Mouse (Mus musculus) spleen, adult 2 months (tissue): ENCODE measurements around the gene Lrrc8d.

Experiments
- CTCF ChIP-seq: fragments of 200-500 bp; IDR thresholded peaks from 2 replicates; pipeline ENCODE4 v1.5.1; 2011; ENCODE audit warnings: mild to moderate bottlenecking, inconsistent platforms; ENCODE audit not compliant: insufficient read depth, insufficient read length, insufficient replicate concordance; ENCODE audit errors: extremely low read depth
- POLR2A ChIP-seq: fragments of 200-500 bp; IDR thresholded peaks from 2 replicates; pipeline ENCODE4 v1.6.1; 2011; ENCODE audit warnings: low read depth, low read length, inconsistent platforms

GRCm38 (mm10) chr5:105702580-105703285 lies 3.0 kb downstream of the Lrrc8d start:
- TF ChIP-seq CTCF (no peak), POLR2A (no peak)
